Mouse (Mus musculus): ENCODE data around the gene Senp3. TPM values are rescaled to one million over a fixed set of nuclear protein-coding genes. Genes with fewer than 3 reads are reported as not detected.

The Senp3 gene
- polyA plus RNA-seq (2014; fragmentation: Illumina TruSeq; extraction: RNeasy Lipid Tissue Mini Kit (QIAGEN cat#74804); ENCODE audit: insufficient read depth, low read depth, low replicate concordance) = 47.0 TPM

DNA sequence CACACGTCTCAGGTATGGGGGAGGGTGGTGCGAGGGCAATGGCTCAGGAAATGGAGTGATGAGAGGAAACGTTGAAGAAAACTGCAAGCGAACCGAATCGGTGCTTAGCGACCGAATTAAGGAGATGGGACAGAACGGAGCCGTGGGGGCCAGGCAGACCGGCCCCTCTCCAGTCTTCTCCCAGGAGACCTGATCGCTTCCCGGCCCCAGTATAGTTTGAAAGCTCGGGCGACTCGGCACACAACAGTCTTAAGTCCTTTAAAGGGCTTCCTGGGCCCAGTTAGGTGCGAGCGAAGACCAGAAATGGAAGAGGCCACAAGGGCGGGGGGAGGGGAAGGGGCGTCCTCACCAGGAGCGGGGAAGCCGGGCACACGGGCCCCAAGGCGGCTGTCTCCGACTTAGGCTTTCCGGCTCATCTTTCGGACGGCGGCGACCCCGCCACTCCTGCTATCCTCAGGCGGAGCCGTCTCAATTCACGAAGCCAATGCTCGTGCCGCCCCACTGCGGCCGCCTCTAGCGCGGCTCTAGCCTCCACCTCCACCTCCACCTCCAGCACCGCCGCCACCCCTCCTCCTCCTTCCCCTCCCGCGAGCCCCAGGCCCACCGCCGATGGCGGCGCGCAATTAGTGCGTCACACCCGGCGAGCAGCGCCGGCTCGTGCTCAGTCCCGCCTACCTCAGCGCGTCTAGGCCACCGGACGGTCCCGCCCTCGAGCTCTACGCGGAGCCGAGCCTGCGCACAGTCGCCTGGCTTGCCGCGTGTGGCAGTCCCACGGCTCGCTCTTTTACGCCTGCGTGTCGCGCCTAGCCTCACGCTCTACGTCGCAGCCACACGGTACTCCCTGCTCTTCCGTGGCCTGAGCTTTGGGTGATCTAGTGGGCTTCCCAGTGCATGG is at the start of gene Senp3:
TSS of gene Senp3 (minus strand) at position 771 of the 895 bp plus-strand sequence.

DNA sequence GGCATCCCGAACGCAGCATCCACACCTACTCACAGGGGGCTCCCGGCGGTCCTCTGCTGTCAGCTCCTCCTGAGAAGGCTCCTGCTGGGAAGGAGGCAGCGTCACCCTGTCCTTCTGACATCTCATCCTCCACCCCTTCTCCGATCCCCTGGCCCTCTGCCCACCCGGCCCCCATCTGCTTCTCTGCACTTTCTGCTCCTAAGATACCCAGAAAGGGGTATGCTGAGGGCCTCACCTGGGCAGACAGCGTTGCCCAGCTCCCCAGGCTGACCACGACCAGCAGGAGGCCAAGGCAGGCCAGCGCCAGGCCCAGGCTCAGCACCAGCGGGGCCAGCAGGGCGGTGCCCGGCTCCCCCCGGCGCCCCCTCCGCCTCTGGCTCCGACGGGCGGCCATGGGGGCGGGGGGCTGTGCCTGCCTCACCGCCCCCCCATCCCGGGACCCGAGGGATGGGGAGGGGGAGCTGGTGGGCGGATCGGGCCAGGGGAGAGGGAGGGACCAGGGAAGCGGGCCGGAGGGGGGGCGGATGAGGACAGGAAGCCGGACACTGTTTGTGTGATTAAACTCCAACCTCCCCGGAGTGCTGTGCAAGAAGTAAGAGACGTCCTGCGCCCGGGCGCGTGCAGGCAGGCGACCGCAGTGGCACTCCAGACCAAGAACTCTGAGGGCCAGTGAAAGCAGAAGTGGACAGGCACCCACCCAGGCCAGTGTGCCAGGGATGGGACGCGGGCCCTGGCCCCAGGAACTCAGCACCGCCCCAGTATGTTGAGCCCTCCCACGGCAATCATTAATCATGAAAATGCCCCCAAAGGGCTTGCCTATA is 13.7 kb upstream of the Senp3 start, which contains the start of the genes Tnfsf12 and Tnfsfm13:
TSS of gene Tnfsf12 (minus strand) at position 489 of the 821 bp plus-strand sequence.
TSS of gene Tnfsfm13 (minus strand) at position 738 of the 821 bp plus-strand sequence.

DNA sequence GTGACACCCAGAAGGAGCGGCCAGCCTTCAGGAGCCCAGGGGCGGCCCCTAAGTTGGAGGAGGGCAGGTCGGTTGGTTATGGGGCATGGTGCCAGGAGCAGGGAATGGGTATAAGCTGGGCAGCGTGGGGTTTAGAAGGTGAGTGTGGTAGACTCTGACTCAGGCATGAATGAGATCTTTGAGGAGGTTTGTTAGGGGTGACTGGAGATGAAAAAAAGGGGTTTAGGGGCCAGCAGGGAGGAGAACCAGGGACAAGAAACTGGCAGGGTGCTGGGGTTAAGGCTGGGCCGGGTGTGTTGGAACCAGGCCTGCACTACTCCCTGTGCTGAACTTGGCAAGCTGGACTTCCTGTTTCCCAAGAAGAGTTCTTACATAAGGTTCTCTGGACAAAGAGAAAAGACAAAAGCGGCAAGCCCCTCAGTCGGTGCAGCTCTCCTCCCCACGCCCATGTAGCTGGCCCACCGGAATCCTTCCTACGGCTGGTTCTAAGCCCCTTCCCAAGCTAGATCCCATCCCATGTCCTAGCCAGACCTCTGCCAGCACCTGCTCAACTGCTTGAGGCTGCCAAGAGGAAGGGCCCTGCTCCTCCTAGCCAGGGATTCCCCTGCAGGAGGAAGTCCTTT is 3.8 kb upstream of the Senp3 start, which contains the start of gene Tnfsf13:
TSS of gene Tnfsf13 (minus strand) at position 259 of the 623 bp plus-strand sequence.

GRCm38 (mm10) chr11:69672211-69672706 is 9.6 kb downstream of the Senp3 start, which contains the start of gene Eif4a1:
Gene Eif4a1 (minus strand): TSS chr11:69672423.

DNA sequence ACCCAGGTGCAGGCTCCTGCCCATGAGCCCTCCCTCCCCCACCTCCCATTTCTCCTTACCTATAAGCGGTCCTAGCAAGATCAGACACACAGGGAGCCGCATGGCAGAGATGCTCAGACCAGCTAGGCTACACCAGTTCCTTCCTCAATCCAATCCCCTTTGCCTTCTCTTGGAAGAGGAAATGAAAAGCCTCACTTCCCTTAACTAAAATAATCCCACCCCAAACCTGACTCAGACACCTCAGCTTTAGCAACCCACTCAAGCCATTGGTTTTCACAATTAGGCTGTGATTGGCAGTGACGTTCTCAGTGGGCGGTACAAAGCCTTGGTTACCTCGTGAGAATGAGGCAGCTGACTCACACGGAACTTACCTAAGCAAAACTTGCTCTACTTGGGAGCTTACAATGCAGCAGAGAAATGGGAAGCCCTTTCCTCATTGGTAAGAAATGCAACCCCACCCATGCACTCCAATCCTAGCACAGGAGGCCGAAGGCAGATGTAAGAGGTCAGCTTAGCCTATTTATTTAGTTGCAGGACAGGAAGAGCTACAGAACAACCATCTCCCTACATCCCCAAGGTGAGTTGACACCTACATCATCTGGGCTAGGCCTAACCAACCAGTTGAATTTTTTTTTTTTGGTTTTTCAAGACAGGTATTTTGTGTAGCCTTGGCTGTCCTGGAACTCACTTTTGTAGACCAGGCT is 15.8 kb downstream of the Senp3 start, which contains the start of gene Cd68:
TSS of gene Cd68 (minus strand) at position 193 of the 704 bp plus-strand sequence.

DNA sequence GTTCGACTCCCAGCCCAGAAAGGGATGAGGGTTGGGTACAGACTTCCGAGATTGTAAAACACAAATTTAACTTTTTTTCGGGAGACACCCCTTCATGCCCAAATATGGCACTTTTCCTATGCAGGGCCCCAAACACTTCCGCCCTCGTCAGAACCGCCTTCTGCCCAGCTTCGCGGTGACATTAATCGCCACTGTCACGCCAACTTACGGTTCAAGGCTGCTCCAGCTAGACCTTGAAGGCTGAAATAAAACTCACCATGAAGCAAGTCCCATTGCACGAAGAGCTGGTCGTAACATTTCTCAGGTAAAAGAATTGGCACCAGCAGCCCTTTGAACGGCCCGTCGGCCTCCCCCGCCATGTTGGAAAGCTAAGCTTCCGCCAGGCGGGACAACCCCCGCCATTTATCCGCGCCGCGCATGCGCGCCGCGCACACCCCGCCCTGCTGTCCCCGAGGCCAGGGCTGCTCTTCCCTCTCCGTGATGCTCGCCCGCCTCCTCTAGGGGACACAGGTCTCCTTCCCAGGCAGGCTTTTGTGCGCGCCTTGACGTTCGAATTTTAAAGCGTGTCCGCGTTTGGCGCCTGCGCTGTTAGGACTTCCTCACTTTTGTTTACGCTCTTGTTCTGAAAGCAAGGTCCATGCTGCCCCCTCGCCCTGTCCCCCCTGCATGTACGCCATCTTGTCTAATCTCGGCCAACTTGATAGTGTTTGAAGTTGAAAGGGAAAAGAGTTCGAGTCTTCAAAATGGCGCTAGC is 19.5 kb downstream of the Senp3 start, which contains the start of gene Mpdu1:
TSS of gene Mpdu1 (minus strand) at position 430 of the 754 bp plus-strand sequence.

DNA sequence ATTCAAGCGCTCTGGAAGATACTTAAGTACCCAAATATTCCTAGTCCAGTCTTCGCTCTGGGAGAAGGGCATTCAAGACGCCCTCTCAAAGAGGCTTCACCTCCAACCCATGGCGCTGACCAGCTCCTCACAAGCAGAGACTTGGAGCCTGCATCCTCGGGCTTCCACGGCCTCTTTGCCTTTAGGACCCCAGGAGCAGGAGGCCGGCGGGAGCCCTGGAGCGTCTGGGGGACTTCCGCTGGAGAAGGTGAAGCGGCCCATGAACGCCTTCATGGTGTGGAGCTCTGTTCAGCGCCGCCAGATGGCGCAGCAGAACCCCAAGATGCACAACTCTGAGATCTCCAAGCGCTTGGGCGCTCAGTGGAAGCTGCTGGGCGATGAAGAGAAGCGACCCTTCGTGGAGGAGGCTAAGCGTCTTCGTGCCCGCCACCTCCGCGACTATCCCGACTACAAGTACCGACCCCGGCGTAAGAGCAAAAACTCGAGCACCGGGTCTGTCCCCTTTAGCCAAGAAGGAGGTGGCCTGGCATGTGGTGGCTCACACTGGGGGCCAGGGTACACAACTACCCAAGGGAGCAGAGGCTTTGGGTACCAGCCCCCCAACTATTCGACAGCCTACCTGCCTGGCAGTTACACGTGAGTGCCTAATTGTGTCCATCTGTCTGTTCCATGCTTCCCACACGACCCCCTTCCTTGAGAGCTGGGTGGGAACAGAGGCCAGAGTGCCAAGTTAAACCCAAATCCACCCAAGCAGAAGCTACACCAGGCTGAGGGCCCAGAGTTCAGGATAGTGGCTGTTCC is 26.4 kb downstream of the Senp3 start, which contains the start of gene Sox15:
TSS of gene Sox15 (plus strand) at position 51 of the 801 bp plus-strand sequence.

GRCm38 (mm10) chr11:69632284-69633089 is 49.4 kb downstream of the Senp3 start, which contains the start of gene Fxr2:
Gene Fxr2 (plus strand): TSS chr11:69632990.

Other genes with a start within 250 kb of the Senp3 start
- 0.85 TPM for gene Dnah2, start 133.0 kb downstream of the Senp3 start, polyA plus RNA-seq (2014; fragmentation: Illumina TruSeq; extraction: RNeasy Lipid Tissue Mini Kit (QIAGEN cat#74804); ENCODE audit: insufficient read depth, low read depth, low replicate concordance)
- gene Efnb3, start 121.9 kb downstream of the Senp3 start, polyA plus RNA-seq (2014; fragmentation: Illumina TruSeq; extraction: RNeasy Lipid Tissue Mini Kit (QIAGEN cat#74804); ENCODE audit: insufficient read depth, low read depth, low replicate concordance) = 0.30 TPM
- 10.4 TPM for gene Wrap53, start 101.8 kb downstream of the Senp3 start, polyA plus RNA-seq (2014; fragmentation: Illumina TruSeq; extraction: RNeasy Lipid Tissue Mini Kit (QIAGEN cat#74804); ENCODE audit: insufficient read depth, low read depth, low replicate concordance)
- 26.0 TPM for gene Trp53, start 101.7 kb downstream of the Senp3 start, polyA plus RNA-seq (2014; fragmentation: Illumina TruSeq; extraction: RNeasy Lipid Tissue Mini Kit (QIAGEN cat#74804); ENCODE audit: insufficient read depth, low read depth, low replicate concordance)
- gene Atp1b2, start 76.1 kb downstream of the Senp3 start, polyA plus RNA-seq (2014; fragmentation: Illumina TruSeq; extraction: RNeasy Lipid Tissue Mini Kit (QIAGEN cat#74804); ENCODE audit: insufficient read depth, low read depth, low replicate concordance) = 5.4 TPM
- gene Shbg, start 64.2 kb downstream of the Senp3 start, polyA plus RNA-seq (2014; fragmentation: Illumina TruSeq; extraction: RNeasy Lipid Tissue Mini Kit (QIAGEN cat#74804); ENCODE audit: insufficient read depth, low read depth, low replicate concordance) = not detected
- 4.7 TPM for gene Sat2, start 60.1 kb downstream of the Senp3 start, polyA plus RNA-seq (2014; fragmentation: Illumina TruSeq; extraction: RNeasy Lipid Tissue Mini Kit (QIAGEN cat#74804); ENCODE audit: insufficient read depth, low read depth, low replicate concordance)
- gene Fxr2, start 49.1 kb downstream of the Senp3 start, polyA plus RNA-seq (2014; fragmentation: Illumina TruSeq; extraction: RNeasy Lipid Tissue Mini Kit (QIAGEN cat#74804); ENCODE audit: insufficient read depth, low read depth, low replicate concordance) = 39.7 TPM
- not detected for gene Sox15, start 26.8 kb downstream of the Senp3 start, polyA plus RNA-seq (2014; fragmentation: Illumina TruSeq; extraction: RNeasy Lipid Tissue Mini Kit (QIAGEN cat#74804); ENCODE audit: insufficient read depth, low read depth, low replicate concordance)
- gene Mpdu1, start 19.4 kb downstream of the Senp3 start, polyA plus RNA-seq (2014; fragmentation: Illumina TruSeq; extraction: RNeasy Lipid Tissue Mini Kit (QIAGEN cat#74804); ENCODE audit: insufficient read depth, low read depth, low replicate concordance) = 53.4 TPM
- 44.2 TPM for gene Cd68, start 15.9 kb downstream of the Senp3 start, polyA plus RNA-seq (2014; fragmentation: Illumina TruSeq; extraction: RNeasy Lipid Tissue Mini Kit (QIAGEN cat#74804); ENCODE audit: insufficient read depth, low read depth, low replicate concordance)
- 289 TPM for gene Eif4a1, start 9.7 kb downstream of the Senp3 start, polyA plus RNA-seq (2014; fragmentation: Illumina TruSeq; extraction: RNeasy Lipid Tissue Mini Kit (QIAGEN cat#74804); ENCODE audit: insufficient read depth, low read depth, low replicate concordance)
- 23.3 TPM for gene Tnfsf13, start 3.7 kb upstream of the Senp3 start, polyA plus RNA-seq (2014; fragmentation: Illumina TruSeq; extraction: RNeasy Lipid Tissue Mini Kit (QIAGEN cat#74804); ENCODE audit: insufficient read depth, low read depth, low replicate concordance)
- 48.4 TPM for gene Tnfsf12, start 13.8 kb upstream of the Senp3 start, polyA plus RNA-seq (2014; fragmentation: Illumina TruSeq; extraction: RNeasy Lipid Tissue Mini Kit (QIAGEN cat#74804); ENCODE audit: insufficient read depth, low read depth, low replicate concordance)
- gene Tnfsfm13, start 14.0 kb upstream of the Senp3 start, polyA plus RNA-seq (2014; fragmentation: Illumina TruSeq; extraction: RNeasy Lipid Tissue Mini Kit (QIAGEN cat#74804); ENCODE audit: insufficient read depth, low read depth, low replicate concordance) = 24.8 TPM
- gene Polr2a, start 76.6 kb upstream of the Senp3 start, polyA plus RNA-seq (2014; fragmentation: Illumina TruSeq; extraction: RNeasy Lipid Tissue Mini Kit (QIAGEN cat#74804); ENCODE audit: insufficient read depth, low read depth, low replicate concordance) = 16.2 TPM
- gene Slc35g3, start 79.9 kb upstream of the Senp3 start, polyA plus RNA-seq (2014; fragmentation: Illumina TruSeq; extraction: RNeasy Lipid Tissue Mini Kit (QIAGEN cat#74804); ENCODE audit: insufficient read depth, low read depth, low replicate concordance) = 0.85 TPM
- gene Zbtb4, start 83.8 kb upstream of the Senp3 start, polyA plus RNA-seq (2014; fragmentation: Illumina TruSeq; extraction: RNeasy Lipid Tissue Mini Kit (QIAGEN cat#74804); ENCODE audit: insufficient read depth, low read depth, low replicate concordance) = 25.6 TPM
- gene Chrnb1, start 113.9 kb upstream of the Senp3 start, polyA plus RNA-seq (2014; fragmentation: Illumina TruSeq; extraction: RNeasy Lipid Tissue Mini Kit (QIAGEN cat#74804); ENCODE audit: insufficient read depth, low read depth, low replicate concordance) = 10.1 TPM
- gene Fgf11, start 119.8 kb upstream of the Senp3 start, polyA plus RNA-seq (2014; fragmentation: Illumina TruSeq; extraction: RNeasy Lipid Tissue Mini Kit (QIAGEN cat#74804); ENCODE audit: insufficient read depth, low read depth, low replicate concordance) = 3.4 TPM
- 4.9 TPM for gene Tmem102, start 123.5 kb upstream of the Senp3 start, polyA plus RNA-seq (2014; fragmentation: Illumina TruSeq; extraction: RNeasy Lipid Tissue Mini Kit (QIAGEN cat#74804); ENCODE audit: insufficient read depth, low read depth, low replicate concordance)
- not detected for gene Gm39566, start 133.2 kb upstream of the Senp3 start, polyA plus RNA-seq (2014; fragmentation: Illumina TruSeq; extraction: RNeasy Lipid Tissue Mini Kit (QIAGEN cat#74804); ENCODE audit: insufficient read depth, low read depth, low replicate concordance)
- not detected for gene Spem2, start 136.4 kb upstream of the Senp3 start, polyA plus RNA-seq (2014; fragmentation: Illumina TruSeq; extraction: RNeasy Lipid Tissue Mini Kit (QIAGEN cat#74804); ENCODE audit: insufficient read depth, low read depth, low replicate concordance)
- not detected for gene Spem1, start 140.1 kb upstream of the Senp3 start, polyA plus RNA-seq (2014; fragmentation: Illumina TruSeq; extraction: RNeasy Lipid Tissue Mini Kit (QIAGEN cat#74804); ENCODE audit: insufficient read depth, low read depth, low replicate concordance)
- 5.3 TPM for gene Nlgn2, start 155.7 kb upstream of the Senp3 start, polyA plus RNA-seq (2014; fragmentation: Illumina TruSeq; extraction: RNeasy Lipid Tissue Mini Kit (QIAGEN cat#74804); ENCODE audit: insufficient read depth, low read depth, low replicate concordance)
- gene Tmem256, start 156.4 kb upstream of the Senp3 start, polyA plus RNA-seq (2014; fragmentation: Illumina TruSeq; extraction: RNeasy Lipid Tissue Mini Kit (QIAGEN cat#74804); ENCODE audit: insufficient read depth, low read depth, low replicate concordance) = 375 TPM
- gene Plscr3, start 164.3 kb upstream of the Senp3 start, polyA plus RNA-seq (2014; fragmentation: Illumina TruSeq; extraction: RNeasy Lipid Tissue Mini Kit (QIAGEN cat#74804); ENCODE audit: insufficient read depth, low read depth, low replicate concordance) = 65.1 TPM
- 5.1 TPM for gene Tnk1, start 176.6 kb upstream of the Senp3 start, polyA plus RNA-seq (2014; fragmentation: Illumina TruSeq; extraction: RNeasy Lipid Tissue Mini Kit (QIAGEN cat#74804); ENCODE audit: insufficient read depth, low read depth, low replicate concordance)
- gene Tmem95, start 195.9 kb upstream of the Senp3 start, polyA plus RNA-seq (2014; fragmentation: Illumina TruSeq; extraction: RNeasy Lipid Tissue Mini Kit (QIAGEN cat#74804); ENCODE audit: insufficient read depth, low read depth, low replicate concordance) = not detected
- 11.2 TPM for gene Kctd11, start 199.3 kb upstream of the Senp3 start, polyA plus RNA-seq (2014; fragmentation: Illumina TruSeq; extraction: RNeasy Lipid Tissue Mini Kit (QIAGEN cat#74804); ENCODE audit: insufficient read depth, low read depth, low replicate concordance)
- gene Acap1, start 213.5 kb upstream of the Senp3 start, polyA plus RNA-seq (2014; fragmentation: Illumina TruSeq; extraction: RNeasy Lipid Tissue Mini Kit (QIAGEN cat#74804); ENCODE audit: insufficient read depth, low read depth, low replicate concordance) = 9.7 TPM
- gene 2810408A11Rik, start 218.9 kb upstream of the Senp3 start, polyA plus RNA-seq (2014; fragmentation: Illumina TruSeq; extraction: RNeasy Lipid Tissue Mini Kit (QIAGEN cat#74804); ENCODE audit: insufficient read depth, low read depth, low replicate concordance) = 0.77 TPM
- gene Neurl4, start 219.0 kb upstream of the Senp3 start, polyA plus RNA-seq (2014; fragmentation: Illumina TruSeq; extraction: RNeasy Lipid Tissue Mini Kit (QIAGEN cat#74804); ENCODE audit: insufficient read depth, low read depth, low replicate concordance) = 9.9 TPM
- 43.0 TPM for gene Gps2, start 231.8 kb upstream of the Senp3 start, polyA plus RNA-seq (2014; fragmentation: Illumina TruSeq; extraction: RNeasy Lipid Tissue Mini Kit (QIAGEN cat#74804); ENCODE audit: insufficient read depth, low read depth, low replicate concordance)
- 466 TPM for gene Eif5a, start 239.9 kb upstream of the Senp3 start, polyA plus RNA-seq (2014; fragmentation: Illumina TruSeq; extraction: RNeasy Lipid Tissue Mini Kit (QIAGEN cat#74804); ENCODE audit: insufficient read depth, low read depth, low replicate concordance)

Measured in lung, adult 10 weeks (tissue).